Mouse (Mus musculus): ENCODE results near the gene Zfp978. TPM values are rescaled to one million over a fixed set of nuclear protein-coding genes. Genes with fewer than 3 reads are reported as not detected.
"Not testable (repeated sequence)": the region's sequence is repeated elsewhere in the genome, so short reads cannot be mapped to it uniquely, and the experiment has no call there.

Zfp978 gene
- polyA plus RNA-seq, 1 experiment from 2014 or later, result 0.25 TPM

GRCm38 (mm10) chr4:147419756-147420590 lies 58.9 kb downstream of the Zfp978 start:
- not testable (repeated sequence) for H3K27me3 ChIP-seq (ENCODE audit: control insufficient read depth, insufficient read depth, low read depth, low read length); H3K9ac ChIP-seq (ENCODE audit: low read length); H3K4me2 ChIP-seq (ENCODE audit: low read depth, low read length); H3K36me3 ChIP-seq (ENCODE audit: control insufficient read depth, insufficient read depth, low read length); H3K4me3 ChIP-seq (ENCODE audit: low read length); ATAC-seq (ENCODE audit: low read depth); H3K27ac ChIP-seq (ENCODE audit: low read length); H3K4me1 ChIP-seq (replicated peaks; ENCODE audit: control insufficient read depth, insufficient read depth, low read length)
- peaks cover 44% of the 10 kb centered on the region for H3K9me3 ChIP-seq (ENCODE audit: control insufficient read depth, low read length)
- WGBS, result 76% methylated on average over 5 of the region's 5 CpGs

- no peak for ATAC-seq (ENCODE audit: low read depth)
- Histone ChIP-seq H3K9ac (ENCODE audit: low read length) (no peak overlapping the region), H3K27me3 (ENCODE audit: control insufficient read depth, insufficient read depth, low read depth, low read length) (no peaks in the 10 kb centered on the region), H3K9me3 (ENCODE audit: control insufficient read depth, low read length) (peaks cover 51% of the 10 kb centered on the region), H3K36me3 (ENCODE audit: control insufficient read depth, insufficient read depth, low read length) (no peaks in the 10 kb centered on the region), H3K4me3 (ENCODE audit: low read length) (no peak overlapping the region), H3K4me2 (ENCODE audit: low read depth, low read length) (no peak overlapping the region), H3K27ac (ENCODE audit: low read length) (no peak overlapping the region), H3K4me1 (replicated peaks; ENCODE audit: control insufficient read depth, insufficient read depth, low read length) (no peaks in the 10 kb centered on the region)
- 67% methylated on average over 3 of the region's 3 CpGs for WGBS
These were observed 59.7 kb downstream of the Zfp978 start for GRCm38 (mm10) chr4:147420794-147421193.

GRCm38 (mm10) chr4:147421316-147421715 lies 60.2 kb downstream of the Zfp978 start:
- H3K4me2 ChIP-seq (ENCODE audit: low read depth, low read length); H3K27me3 ChIP-seq (ENCODE audit: control insufficient read depth, insufficient read depth, low read depth, low read length); H3K4me1 ChIP-seq (replicated peaks; ENCODE audit: control insufficient read depth, insufficient read depth, low read length); ATAC-seq (ENCODE audit: low read depth); H3K9ac ChIP-seq (ENCODE audit: low read length); H3K36me3 ChIP-seq (ENCODE audit: control insufficient read depth, insufficient read depth, low read length); H3K27ac ChIP-seq (ENCODE audit: low read length); H3K4me3 ChIP-seq (ENCODE audit: low read length): not testable (repeated sequence)
- H3K9me3 ChIP-seq (ENCODE audit: control insufficient read depth, low read length), result peaks cover 49% of the 10 kb centered on the region
- WGBS, result 34% methylated on average over 1 of the region's 1 CpGs

- Histone ChIP-seq H3K27ac (ENCODE audit: low read length) (no peak overlapping the region), H3K27me3 (ENCODE audit: control insufficient read depth, insufficient read depth, low read depth, low read length) (no peaks in the 10 kb centered on the region), H3K4me3 (ENCODE audit: low read length) (no peak overlapping the region), H3K9ac (ENCODE audit: low read length) (no peak overlapping the region), H3K4me1 (replicated peaks; ENCODE audit: control insufficient read depth, insufficient read depth, low read length) (no peaks in the 10 kb centered on the region), H3K9me3 (ENCODE audit: control insufficient read depth, low read length) (peaks cover 35% of the 10 kb centered on the region), H3K36me3 (ENCODE audit: control insufficient read depth, insufficient read depth, low read length) (no peaks in the 10 kb centered on the region), H3K4me2 (ENCODE audit: low read depth, low read length) (no peak overlapping the region)
- 40% methylated on average over 3 of the region's 3 CpGs for WGBS
- peak; percentile 18 for ATAC-seq (ENCODE audit: low read depth)
These were observed 62.0 kb downstream of the Zfp978 start for GRCm38 (mm10) chr4:147423140-147423539.

- Histone ChIP-seq H3K4me2 (ENCODE audit: low read depth, low read length) (no peak overlapping the region), H3K9me3 (ENCODE audit: control insufficient read depth, low read length) (peaks cover 32% of the 10 kb centered on the region), H3K9ac (ENCODE audit: low read length) (no peak overlapping the region), H3K4me1 (replicated peaks; ENCODE audit: control insufficient read depth, insufficient read depth, low read length) (no peaks in the 10 kb centered on the region), H3K4me3 (ENCODE audit: low read length) (no peak overlapping the region), H3K27ac (ENCODE audit: low read length) (no peak overlapping the region), H3K27me3 (ENCODE audit: control insufficient read depth, insufficient read depth, low read depth, low read length) (no peaks in the 10 kb centered on the region), H3K36me3 (ENCODE audit: control insufficient read depth, insufficient read depth, low read length) (no peaks in the 10 kb centered on the region)
- no peak; the same call in 1 of the 2 replicates for ATAC-seq (ENCODE audit: low read depth)
- WGBS, result 49% methylated on average over 4 of the region's 4 CpGs
These were observed 62.7 kb downstream of the Zfp978 start for GRCm38 (mm10) chr4:147423641-147424298.

GRCm38 (mm10) chr4:147424404-147424803 lies 63.3 kb downstream of the Zfp978 start:
- H3K4me3 ChIP-seq (ENCODE audit: low read length); ATAC-seq (ENCODE audit: low read depth); H3K27ac ChIP-seq (ENCODE audit: low read length); H3K27me3 ChIP-seq (ENCODE audit: control insufficient read depth, insufficient read depth, low read depth, low read length); H3K4me2 ChIP-seq (ENCODE audit: low read depth, low read length); H3K9ac ChIP-seq (ENCODE audit: low read length); H3K4me1 ChIP-seq (replicated peaks; ENCODE audit: control insufficient read depth, insufficient read depth, low read length); H3K36me3 ChIP-seq (ENCODE audit: control insufficient read depth, insufficient read depth, low read length): not testable (repeated sequence)
- H3K9me3 ChIP-seq (ENCODE audit: control insufficient read depth, low read length), result peaks cover 32% of the 10 kb centered on the region
- 48% methylated on average over 3 of the region's 3 CpGs for WGBS

- peaks cover 34% of the 10 kb centered on the region for H3K9me3 ChIP-seq (ENCODE audit: control insufficient read depth, low read length)
- 46% methylated on average over 5 of the region's 5 CpGs for WGBS
- not testable (repeated sequence) for ATAC-seq (ENCODE audit: low read depth); H3K9ac ChIP-seq (ENCODE audit: low read length); H3K27me3 ChIP-seq (ENCODE audit: control insufficient read depth, insufficient read depth, low read depth, low read length); H3K4me1 ChIP-seq (replicated peaks; ENCODE audit: control insufficient read depth, insufficient read depth, low read length); H3K4me3 ChIP-seq (ENCODE audit: low read length); H3K4me2 ChIP-seq (ENCODE audit: low read depth, low read length); H3K27ac ChIP-seq (ENCODE audit: low read length); H3K36me3 ChIP-seq (ENCODE audit: control insufficient read depth, insufficient read depth, low read length)
These were observed 64.7 kb downstream of the Zfp978 start for GRCm38 (mm10) chr4:147425615-147426347.

- H3K9me3 ChIP-seq (ENCODE audit: control insufficient read depth, low read length), result peaks cover 31% of the 10 kb centered on the region
- H3K9ac ChIP-seq (ENCODE audit: low read length), result no peak overlapping the region
- H3K4me1 ChIP-seq (replicated peaks; ENCODE audit: control insufficient read depth, insufficient read depth, low read length), result no peaks in the 10 kb centered on the region
- no peaks in the 10 kb centered on the region for H3K27me3 ChIP-seq (ENCODE audit: control insufficient read depth, insufficient read depth, low read depth, low read length)
- H3K4me2 ChIP-seq (ENCODE audit: low read depth, low read length), result no peak overlapping the region
- ATAC-seq (ENCODE audit: low read depth), result no peak
- H3K4me3 ChIP-seq (ENCODE audit: low read length), result no peak overlapping the region
- H3K36me3 ChIP-seq (ENCODE audit: control insufficient read depth, insufficient read depth, low read length), result no peaks in the 10 kb centered on the region
- H3K27ac ChIP-seq (ENCODE audit: low read length), result no peak overlapping the region
These were observed 69.5 kb downstream of the Zfp978 start for GRCm38 (mm10) chr4:147430651-147431050.

Data from lung, embryonic 16.5 days (tissue).